Mouse (Mus musculus): ENCODE data around the gene Prrg4. TPM values are rescaled to one million over a fixed set of nuclear protein-coding genes. Genes with fewer than 3 reads are reported as not detected.
"Not testable (repeated sequence)": the region's sequence is repeated elsewhere in the genome, so short reads cannot be mapped to it uniquely, and the experiment has no call there.

The Prrg4 gene
- total RNA-seq, 2 experiments from 2014 or later = 0.27 to 0.36 TPM

GRCm38 (mm10) chr2:104841736-104842135, 7.9 kb downstream of the Prrg4 start:
- DNase-seq = no peak

- DNase-seq = no peak
Observed at GRCm38 (mm10) chr2:104840974-104841373, 8.7 kb downstream of the Prrg4 start.

GRCm38 (mm10) chr2:104832486-104832885, 17.2 kb downstream of the Prrg4 start:
- DNase-seq = no peak

GRCm38 (mm10) chr2:104826191-104826590, 23.5 kb downstream of the Prrg4 start:
- DNase-seq = no peak

- DNase-seq = not testable (repeated sequence)
Observed at GRCm38 (mm10) chr2:104818763-104819162, 30.9 kb downstream of the Prrg4 start.

GRCm38 (mm10) chr2:104817555-104818330, 31.9 kb downstream of the Prrg4 start:
- DNase-seq = no peak

GRCm38 (mm10) chr2:104816866-104817439, 32.7 kb downstream of the Prrg4 start:
- peak; percentile 92 for DNase-seq

GRCm38 (mm10) chr2:104816371-104816827, 33.3 kb downstream of the Prrg4 start, which contains the start of gene Qser1:
TSS of gene Qser1 (minus strand) at chr2:104816760.
- DNase-seq = no peak

GRCm38 (mm10) chr2:104815561-104816370, 33.9 kb downstream of the Prrg4 start:
- peak; percentile 13 for DNase-seq

GRCm38 (mm10) chr2:104814181-104814951, 35.3 kb downstream of the Prrg4 start:
- no peak for DNase-seq

- no peak for DNase-seq
Observed at GRCm38 (mm10) chr2:104805435-104805834, 44.2 kb downstream of the Prrg4 start.

Other genes with a start within 250 kb of the Prrg4 start
- 1 to 10 TPM; 4.4 to 7.1 TPM for gene Tcp11l1, start 137.7 kb downstream of the Prrg4 start, total RNA-seq (2021)
- not detected for gene Pin1rt1, start 133.5 kb downstream of the Prrg4 start, total RNA-seq (2021)
- gene Depdc7, start 107.0 kb downstream of the Prrg4 start, total RNA-seq (2021) = 1 to 10 TPM; 1.4 to 1.9 TPM
- 10 to 100 TPM; 45.2 to 46.6 TPM for gene Qser1, start 33.1 kb downstream of the Prrg4 start, total RNA-seq (2021)
- 1 to 10 TPM; 2.7 to 3.8 TPM for gene Ccdc73, start 17.9 kb upstream of the Prrg4 start, total RNA-seq (2021)
- 10 to 100 TPM; 91.3 to 98.7 TPM for gene Eif3m, start 167.2 kb upstream of the Prrg4 start, total RNA-seq (2021)
- gene Gm11060, start 242.1 kb upstream of the Prrg4 start, total RNA-seq (2021) = not detected